Mouse (Mus musculus): ENCODE data around the gene St5. TPM values are rescaled to one million over a fixed set of nuclear protein-coding genes. Genes with fewer than 3 reads are reported as not detected.

St5 gene
- total RNA-seq, 2 experiments from 2014 or later = 8.5 to 12.5 TPM

GRCm38 (mm10) chr7:109518838-109519696 lies 184.3 kb downstream of the St5 start, which contains the start of gene Rpl27a:
Rpl27a (plus strand) TSS chr7:109519147.
- ATAC-seq (replicated peaks; ENCODE audit: low FRiP score, low TSS enrichment, poor library complexity, severe bottlenecking) = peak; percentile 91

- peak; percentile 42 for ATAC-seq (replicated peaks; ENCODE audit: low FRiP score, low TSS enrichment, poor library complexity, severe bottlenecking)
Observed at GRCm38 (mm10) chr7:109518036-109518681, 185.2 kb downstream of the St5 start.

- ATAC-seq (replicated peaks; ENCODE audit: low FRiP score, low TSS enrichment, poor library complexity, severe bottlenecking) = no peak
Observed at GRCm38 (mm10) chr7:109516500-109516899, 186.9 kb downstream of the St5 start.

- ATAC-seq (replicated peaks; ENCODE audit: low FRiP score, low TSS enrichment, poor library complexity, severe bottlenecking) = peak; percentile 79
Observed at GRCm38 (mm10) chr7:109511838-109512237, 191.6 kb downstream of the St5 start.

- ATAC-seq (replicated peaks; ENCODE audit: low FRiP score, low TSS enrichment, poor library complexity, severe bottlenecking) = peak; percentile 62
Observed at GRCm38 (mm10) chr7:109510799-109511198, 192.6 kb downstream of the St5 start.

- no peak for ATAC-seq (replicated peaks; ENCODE audit: low FRiP score, low TSS enrichment, poor library complexity, severe bottlenecking)
Observed at GRCm38 (mm10) chr7:109508034-109508433, 195.4 kb downstream of the St5 start, which contains the start of gene Trim66. Trim66 (minus strand) TSS chr7:109508134.

GRCm38 (mm10) chr7:109507572-109507971 lies 195.8 kb downstream of the St5 start:
- no peak for ATAC-seq (replicated peaks; ENCODE audit: low FRiP score, low TSS enrichment, poor library complexity, severe bottlenecking)

- no peak for ATAC-seq (replicated peaks; ENCODE audit: low FRiP score, low TSS enrichment, poor library complexity, severe bottlenecking)
Observed at GRCm38 (mm10) chr7:109507119-109507518, 196.3 kb downstream of the St5 start.

- ATAC-seq (replicated peaks; ENCODE audit: low FRiP score, low TSS enrichment, poor library complexity, severe bottlenecking) = no peak
Observed at GRCm38 (mm10) chr7:109497507-109497906, 205.9 kb downstream of the St5 start.

GRCm38 (mm10) chr7:109493319-109494316 lies 209.8 kb downstream of the St5 start:
- ATAC-seq (replicated peaks; ENCODE audit: low FRiP score, low TSS enrichment, poor library complexity, severe bottlenecking) = no peak

- no peak for ATAC-seq (replicated peaks; ENCODE audit: low FRiP score, low TSS enrichment, poor library complexity, severe bottlenecking)
Observed at GRCm38 (mm10) chr7:109492616-109493318, 210.6 kb downstream of the St5 start.

- no peak for ATAC-seq (replicated peaks; ENCODE audit: low FRiP score, low TSS enrichment, poor library complexity, severe bottlenecking)
Observed at GRCm38 (mm10) chr7:109484221-109484620, 219.2 kb downstream of the St5 start.

GRCm38 (mm10) chr7:109480765-109481197 lies 222.6 kb downstream of the St5 start:
- no peak for ATAC-seq (replicated peaks; ENCODE audit: low FRiP score, low TSS enrichment, poor library complexity, severe bottlenecking)

- ATAC-seq (replicated peaks; ENCODE audit: low FRiP score, low TSS enrichment, poor library complexity, severe bottlenecking) = no peak
Observed at GRCm38 (mm10) chr7:109477926-109478325, 225.5 kb downstream of the St5 start.

Other genes starting within 250 kb of the St5 start
- gene Trim66, start 195.5 kb downstream of the St5 start, total RNA-seq (2014; fragmentation: Nextera tagmentation) = not detected in 2 replicates
- gene Trim66, start 195.5 kb downstream of the St5 start, total RNA-seq (2017) = not detected in 2 replicates
- gene Rpl27a, start 184.5 kb downstream of the St5 start, total RNA-seq (2014; fragmentation: Nextera tagmentation) = 853 and 1,045 TPM in 2 replicates
- 970 and 1,232 TPM in 2 replicates for gene Rpl27a, start 184.5 kb downstream of the St5 start, total RNA-seq (2017)
- gene Akip1, start 85 bp upstream of the St5 start, total RNA-seq (2014; fragmentation: Nextera tagmentation) = 40.8 and 50.5 TPM in 2 replicates
- gene Akip1, start 85 bp upstream of the St5 start, total RNA-seq (2017) = 35.3 and 43.5 TPM in 2 replicates
- not detected in 2 replicates for gene BC051019, start 20.2 kb upstream of the St5 start, total RNA-seq (2014; fragmentation: Nextera tagmentation)
- not detected in 2 replicates for gene BC051019, start 20.2 kb upstream of the St5 start, total RNA-seq (2017)
- not detected in 2 replicates for gene Ascl3, start 28.1 kb upstream of the St5 start, total RNA-seq (2014; fragmentation: Nextera tagmentation)
- 2.1 TPM in 1 of 2 replicates, not detected in the other for gene Ascl3, start 28.1 kb upstream of the St5 start, total RNA-seq (2017)
- gene Tmem9b, start 49.3 kb upstream of the St5 start, total RNA-seq (2014; fragmentation: Nextera tagmentation) = 24.3 and 26.4 TPM in 2 replicates
- gene Tmem9b, start 49.3 kb upstream of the St5 start, total RNA-seq (2017) = 16.2 and 24.6 TPM in 2 replicates
- not detected in 2 replicates for gene Nrip3, start 78.4 kb upstream of the St5 start, total RNA-seq (2014; fragmentation: Nextera tagmentation)
- gene Nrip3, start 78.4 kb upstream of the St5 start, total RNA-seq (2017) = not detected in 2 replicates
- not detected in 2 replicates for gene Scube2, start 162.1 kb upstream of the St5 start, total RNA-seq (2014; fragmentation: Nextera tagmentation)
- not detected in 2 replicates for gene Scube2, start 162.1 kb upstream of the St5 start, total RNA-seq (2017)